Mouse (Mus musculus) cerebellum, postnatal 10 days (tissue): ENCODE measurements around the gene Zcchc9.
"Not testable (repeated sequence)": the region's sequence is repeated elsewhere in the genome, so short reads cannot be mapped to it uniquely, and the experiment has no call there.

ENCODE experiments used
- DNase-seq, 2 experiments: peaks; one replicate each; pipeline ENCODE4 v3.0.0; 2021; ENCODE audit warnings: mixed read lengths in 2 of 2

Gene Zcchc9

GRCm38 (mm10) chr13:91807155-91807839, at the start of gene Zcchc9:
Gene Zcchc9 (minus strand): TSS chr13:91807705.
- DNase-seq: peak; percentile 96

- no peak for DNase-seq
These were observed 46.9 kb upstream of the Zcchc9 start for GRCm38 (mm10) chr13:91854412-91854811.

GRCm38 (mm10) chr13:91827876-91828275, 20.4 kb upstream of the Zcchc9 start:
- DNase-seq: no peak

- no peak for DNase-seq
These were observed 18.6 kb upstream of the Zcchc9 start for GRCm38 (mm10) chr13:91826066-91826465.

- peak; percentile 42 to 50 for DNase-seq
These were observed 17.5 kb upstream of the Zcchc9 start for GRCm38 (mm10) chr13:91824845-91825550.

- no peak for DNase-seq
These were observed 16.2 kb upstream of the Zcchc9 start for GRCm38 (mm10) chr13:91823735-91824134.

GRCm38 (mm10) chr13:91814670-91815069, 7.2 kb upstream of the Zcchc9 start:
- no peak for DNase-seq

GRCm38 (mm10) chr13:91809476-91809875, 2.0 kb upstream of the Zcchc9 start:
- DNase-seq: peak in 1 of 2 experiments; percentile 51

- DNase-seq: peak; percentile 33 to 54
These were observed 520 bp upstream of the Zcchc9 start for GRCm38 (mm10) chr13:91807874-91808575.

GRCm38 (mm10) chr13:91801726-91802125, 5.8 kb downstream of the Zcchc9 start:
- no peak for DNase-seq

GRCm38 (mm10) chr13:91797442-91797841, 10.1 kb downstream of the Zcchc9 start:
- no peak for DNase-seq

GRCm38 (mm10) chr13:91796916-91797315, 10.6 kb downstream of the Zcchc9 start:
- DNase-seq: no peak

GRCm38 (mm10) chr13:91796003-91796402, 11.5 kb downstream of the Zcchc9 start:
- DNase-seq: no peak

GRCm38 (mm10) chr13:91795593-91795992, 11.9 kb downstream of the Zcchc9 start:
- DNase-seq: no peak

- no peak for DNase-seq
These were observed 12.5 kb downstream of the Zcchc9 start for GRCm38 (mm10) chr13:91794926-91795436.

- no peak for DNase-seq
These were observed 15.5 kb downstream of the Zcchc9 start for GRCm38 (mm10) chr13:91792035-91792434.

GRCm38 (mm10) chr13:91779892-91780291, 27.6 kb downstream of the Zcchc9 start:
- DNase-seq: no peak

- no peak for DNase-seq
These were observed 29.4 kb downstream of the Zcchc9 start for GRCm38 (mm10) chr13:91778092-91778491.

- no peak for DNase-seq
These were observed 38.5 kb downstream of the Zcchc9 start for GRCm38 (mm10) chr13:91768683-91769651.

GRCm38 (mm10) chr13:91765627-91766026, 41.9 kb downstream of the Zcchc9 start:
- no peak for DNase-seq

GRCm38 (mm10) chr13:91763654-91764053, 43.9 kb downstream of the Zcchc9 start:
- not testable (repeated sequence) for DNase-seq
